Mouse (Mus musculus) telencephalon, adult 2 months (tissue): ENCODE data around the gene V1rd19.
"Not testable (repeated sequence)": the region's sequence is repeated elsewhere in the genome, so short reads cannot be mapped to it uniquely, and the experiment has no call there.

ENCODE experiments used
- DNase-seq: peaks from one replicate; pipeline ENCODE4 v3.0.0-alpha.2; 2011; ENCODE audit warnings: low read depth, low spot score

V1rd19 gene

GRCm38 (mm10) chr7:24001391-24001790 lies at the start of gene V1rd19:
TSS of gene V1rd19 (plus strand) at chr7:24001691.
- DNase-seq = no peak

GRCm38 (mm10) chr7:23968044-23968443 lies 33.4 kb upstream of the V1rd19 start:
- DNase-seq = not testable (repeated sequence)

DNA sequence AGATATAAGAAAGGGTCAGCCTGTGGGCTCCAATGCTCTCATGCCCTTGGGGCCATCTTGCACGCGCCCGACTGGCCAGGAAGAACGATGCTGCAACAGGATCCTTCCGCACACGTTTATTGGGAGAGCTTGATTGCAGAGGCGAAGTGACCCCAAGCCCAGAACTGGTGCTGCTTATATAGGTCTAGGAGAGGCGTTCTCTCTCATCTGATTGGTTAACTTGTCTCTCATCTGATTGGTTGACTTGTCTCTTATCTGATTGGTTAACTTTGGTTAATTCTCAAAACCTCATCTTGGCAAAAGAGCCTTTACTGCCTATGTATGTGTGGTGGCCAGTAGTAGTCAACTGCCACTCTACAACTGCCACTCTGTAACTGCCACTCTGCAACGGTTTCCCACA lies 27.2 kb upstream of the V1rd19 start, which contains the start of gene Vmn1r181:
Vmn1r181 (plus strand) TSS at position 301 of the 400 bp plus-strand sequence.
- DNase-seq = not testable (repeated sequence)

DNA sequence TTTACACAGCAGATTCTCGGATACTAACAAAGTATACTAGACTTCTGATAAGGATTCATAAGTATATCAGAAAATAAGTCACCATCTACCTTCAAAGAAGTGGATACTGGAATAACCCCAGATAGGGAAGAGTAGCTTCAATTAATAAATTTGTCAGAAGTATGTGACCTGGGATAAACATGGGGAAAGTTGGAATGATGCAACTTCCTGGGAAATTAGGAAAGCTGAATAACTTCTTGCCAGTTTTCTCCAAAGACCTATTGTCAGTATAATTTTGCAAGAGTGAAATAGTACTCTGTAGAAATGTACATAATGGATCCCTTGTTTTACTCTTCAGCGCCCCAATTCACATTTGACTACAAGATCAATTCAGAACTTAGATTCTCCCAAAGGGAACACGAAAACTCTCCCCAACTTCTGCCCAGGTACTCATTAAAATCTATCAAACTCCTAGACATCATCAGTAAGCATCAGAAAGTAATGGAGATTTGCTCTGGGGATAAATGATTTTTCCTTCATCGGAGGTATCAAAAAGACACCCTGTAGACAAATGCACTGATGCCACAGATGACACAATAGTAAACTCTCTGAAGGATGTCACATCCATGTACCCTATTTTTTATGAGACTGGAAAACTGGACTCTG lies 51.3 kb downstream of the V1rd19 start, which contains the start of gene Vmn1r183:
Vmn1r183 (plus strand) TSS at position 595 of the 645 bp plus-strand sequence.
- no peak for DNase-seq
